Mouse (Mus musculus) midbrain, embryonic 10.5 days (tissue): ENCODE data around the gene Lactb. TPM values are rescaled to one million over a fixed set of nuclear protein-coding genes. Genes with fewer than 3 reads are reported as not detected.

Experiments used
- DNase-seq: peaks from one replicate; pipeline ENCODE4 v3.0.0-alpha.2; 2017; ENCODE audit warnings: low spot score
- H3K27ac ChIP-seq: fragments of 300-500 bp; sonication (generic); replicated peaks from 2 replicates; pipeline ENCODE4 v1.5.1; 2016; ENCODE audit warnings: mild to moderate bottlenecking
- H3K27me3 ChIP-seq: fragments of 300-500 bp; sonication (generic); 2 replicates; pipeline ENCODE4 v1.6.1; 2016; ENCODE audit warnings: low read depth, mild to moderate bottlenecking; ENCODE audit not compliant: poor library complexity, severe bottlenecking
- H3K36me3 ChIP-seq: fragments of 300-500 bp; sonication (generic); 2 replicates; pipeline ENCODE4 v1.6.1; 2016; ENCODE audit warnings: mild to moderate bottlenecking, moderate library complexity
- H3K4me1 ChIP-seq: fragments of 300-500 bp; sonication (generic); 2 replicates; pipeline ENCODE4 v1.6.1; 2016
- H3K4me3 ChIP-seq: fragments of 300-500 bp; sonication (generic); 2 replicates; pipeline ENCODE4 v1.5.1; 2016; ENCODE audit warnings: mild to moderate bottlenecking, moderate library complexity
- H3K9me3 ChIP-seq: fragments of 300-500 bp; sonication (generic); replicated peaks from 2 replicates; pipeline ENCODE4 v1.6.1; 2016; ENCODE audit warnings: mild to moderate bottlenecking
- WGBS: fragments of 180-500 bp; shearing (Covaris S2); methylation state at CpG from one replicate; pipeline ENCODE4 v1.1.7; 2016; 5-methylcytosine and 5-hydroxymethylcytosine counted together
- polyA plus RNA-seq: library from polyadenylated mRNA; unstranded; fragments of >200 nt; fragmentation: Nextera tagmentation; extraction: Ambion mirVana; gene quantifications from 2 replicates; pipeline ENCODE4 v1.2.1, GENCODE M21; 2016

Lactb gene
- polyA plus RNA-seq, 1 experiment from 2014 or later = 9.6 TPM

GRCm38 (mm10) chr9:66999698-67000097 lies 24.4 kb upstream of the Lactb start:
- DNase-seq = no peak
- 94% methylated on average over 8 of the region's 8 CpGs for WGBS

GRCm38 (mm10) chr9:66991750-66992410 lies 16.6 kb upstream of the Lactb start:
- peaks cover 16% of the 10 kb centered on the region; the same call in 1 of the 2 replicates for H3K4me1 ChIP-seq
- no peak for DNase-seq
- WGBS = 78% methylated on average over 8 of the region's 8 CpGs

More at GRCm38 (mm10) chr9:66999698-67000097, 24.4 kb upstream of the Lactb start:
- Histone ChIP-seq H3K27me3 (no peaks in the 10 kb centered on the region), H3K4me1 (peaks cover 6% of the 10 kb centered on the region; the same call in 1 of the 2 replicates), H3K27ac (no peak overlapping the region), H3K9me3 (no peaks in the 10 kb centered on the region), H3K36me3 (no peaks in the 10 kb centered on the region), H3K4me3 (no peak overlapping the region)

GRCm38 (mm10) chr9:66991021-66991749 lies 15.9 kb upstream of the Lactb start:
- 61% methylated on average over 9 of the region's 9 CpGs for WGBS
- H3K36me3 ChIP-seq = no peaks in the 10 kb centered on the region
- H3K9me3 ChIP-seq = no peaks in the 10 kb centered on the region
- no peak for DNase-seq
- H3K4me1 ChIP-seq = peaks cover 16% of the 10 kb centered on the region; the same call in 1 of the 2 replicates
- no peak overlapping the region for H3K4me3 ChIP-seq
- no peaks in the 10 kb centered on the region for H3K27me3 ChIP-seq
- H3K27ac ChIP-seq = no peak overlapping the region

More at GRCm38 (mm10) chr9:66991750-66992410, 16.6 kb upstream of the Lactb start:
- Histone ChIP-seq H3K27me3 (no peaks in the 10 kb centered on the region), H3K9me3 (no peaks in the 10 kb centered on the region), H3K4me3 (no peak overlapping the region), H3K27ac (no peak overlapping the region), H3K36me3 (no peaks in the 10 kb centered on the region)

- no peaks in the 10 kb centered on the region for H3K27me3 ChIP-seq
- no peak for DNase-seq
- H3K4me3 ChIP-seq = no peak overlapping the region
- 92% methylated on average over 5 of the region's 5 CpGs for WGBS
- H3K9me3 ChIP-seq = no peaks in the 10 kb centered on the region
- H3K27ac ChIP-seq = no peak overlapping the region
- peaks cover 16% of the 10 kb centered on the region; the same call in 1 of the 2 replicates for H3K4me1 ChIP-seq
- no peaks in the 10 kb centered on the region for H3K36me3 ChIP-seq
Observed at GRCm38 (mm10) chr9:66990046-66990445, 14.8 kb upstream of the Lactb start.

- DNase-seq = no peak
- Histone ChIP-seq H3K27me3 (no peaks in the 10 kb centered on the region), H3K4me1 (peaks cover 16% of the 10 kb centered on the region; the same call in 1 of the 2 replicates), H3K9me3 (no peaks in the 10 kb centered on the region), H3K4me3 (no peak overlapping the region), H3K36me3 (no peaks in the 10 kb centered on the region), H3K27ac (no peak overlapping the region)
- WGBS = 87% methylated on average over 6 of the region's 6 CpGs
Observed at GRCm38 (mm10) chr9:66989581-66989980, 14.3 kb upstream of the Lactb start.

GRCm38 (mm10) chr9:66988888-66989414 lies 13.7 kb upstream of the Lactb start:
- Histone ChIP-seq H3K4me1 (peaks cover 16% of the 10 kb centered on the region; the same call in 1 of the 2 replicates), H3K27ac (no peak overlapping the region), H3K36me3 (no peaks in the 10 kb centered on the region), H3K27me3 (no peaks in the 10 kb centered on the region), H3K9me3 (no peaks in the 10 kb centered on the region), H3K4me3 (no peak overlapping the region)
- no peak for DNase-seq
- 76% methylated on average over 6 of the region's 6 CpGs for WGBS

GRCm38 (mm10) chr9:66988198-66988887 lies 13.1 kb upstream of the Lactb start:
- H3K4me3 ChIP-seq = no peak overlapping the region
- WGBS = 71% methylated on average over 11 of the region's 11 CpGs
- H3K9me3 ChIP-seq = no peaks in the 10 kb centered on the region
- H3K4me1 ChIP-seq = peaks cover 16% of the 10 kb centered on the region; the same call in 1 of the 2 replicates
- DNase-seq = no peak
- no peaks in the 10 kb centered on the region for H3K27me3 ChIP-seq
- peak overlapping the region; percentile 34; the same call in 1 of the 2 replicates for H3K27ac ChIP-seq
- no peaks in the 10 kb centered on the region for H3K36me3 ChIP-seq

- Histone ChIP-seq H3K27ac (no peak overlapping the region), H3K4me1 (peaks cover 13% of the 10 kb centered on the region; the same call in 1 of the 2 replicates), H3K27me3 (no peaks in the 10 kb centered on the region), H3K9me3 (no peaks in the 10 kb centered on the region), H3K4me3 (no peak overlapping the region), H3K36me3 (no peaks in the 10 kb centered on the region)
- no peak for DNase-seq
- 82% methylated on average over 7 of the region's 7 CpGs for whole genome bisulfite sequencing
Observed at GRCm38 (mm10) chr9:66985377-66985776, 10.1 kb upstream of the Lactb start.

GRCm38 (mm10) chr9:66982085-66982484 lies 6.8 kb upstream of the Lactb start:
- DNase-seq = no peak
- Histone ChIP-seq H3K4me1 (no peaks in the 10 kb centered on the region; the same call in 1 of the 2 replicates), H3K27me3 (no peaks in the 10 kb centered on the region), H3K4me3 (no peak overlapping the region), H3K36me3 (no peaks in the 10 kb centered on the region), H3K9me3 (no peaks in the 10 kb centered on the region), H3K27ac (no peak overlapping the region)
- WGBS = 87% methylated on average over 7 of the region's 7 CpGs

GRCm38 (mm10) chr9:66980458-66980857 lies 5.2 kb upstream of the Lactb start:
- Histone ChIP-seq H3K9me3 (no peaks in the 10 kb centered on the region), H3K4me1 (peaks cover 5% of the 10 kb centered on the region), H3K27ac (no peak overlapping the region), H3K36me3 (no peaks in the 10 kb centered on the region), H3K27me3 (peaks cover 7% of the 10 kb centered on the region; the same call in 1 of the 2 replicates), H3K4me3 (no peak overlapping the region)
- peak; percentile 76 for DNase-seq
- WGBS = 13% methylated on average over 5 of the region's 5 CpGs

- H3K27me3 ChIP-seq = peaks cover 7% of the 10 kb centered on the region; the same call in 1 of the 2 replicates
- H3K4me1 ChIP-seq = peaks cover 12% of the 10 kb centered on the region
- H3K4me3 ChIP-seq = no peak overlapping the region
- DNase-seq = no peak
- 80% methylated on average over 1 of the region's 1 CpGs for WGBS
- H3K36me3 ChIP-seq = no peaks in the 10 kb centered on the region
- no peaks in the 10 kb centered on the region for H3K9me3 ChIP-seq
- H3K27ac ChIP-seq = no peak overlapping the region
Observed at GRCm38 (mm10) chr9:66978468-66978867, 3.2 kb upstream of the Lactb start.

- H3K9me3 ChIP-seq = no peaks in the 10 kb centered on the region
- no peak overlapping the region for H3K4me3 ChIP-seq
- WGBS = 94% methylated on average over 1 of the region's 1 CpGs
- H3K27me3 ChIP-seq = peaks cover 7% of the 10 kb centered on the region; the same call in 1 of the 2 replicates
- H3K4me1 ChIP-seq = peaks cover 12% of the 10 kb centered on the region
- no peak overlapping the region for H3K27ac ChIP-seq
- no peak for DNase-seq
- no peaks in the 10 kb centered on the region for H3K36me3 ChIP-seq
Observed at GRCm38 (mm10) chr9:66977982-66978381, 2.7 kb upstream of the Lactb start.
